Mouse (Mus musculus): Measurements from ENCODE around the gene Cnga3.

The Cnga3 gene

GRCm38 (mm10) chr1:37214144-37214543, at the start of gene Cnga3:
Cnga3 (plus strand) TSS chr1:37214434.
- in situ Hi-C loops (cut with MboI, MseI), result no loop called here

DNA sequence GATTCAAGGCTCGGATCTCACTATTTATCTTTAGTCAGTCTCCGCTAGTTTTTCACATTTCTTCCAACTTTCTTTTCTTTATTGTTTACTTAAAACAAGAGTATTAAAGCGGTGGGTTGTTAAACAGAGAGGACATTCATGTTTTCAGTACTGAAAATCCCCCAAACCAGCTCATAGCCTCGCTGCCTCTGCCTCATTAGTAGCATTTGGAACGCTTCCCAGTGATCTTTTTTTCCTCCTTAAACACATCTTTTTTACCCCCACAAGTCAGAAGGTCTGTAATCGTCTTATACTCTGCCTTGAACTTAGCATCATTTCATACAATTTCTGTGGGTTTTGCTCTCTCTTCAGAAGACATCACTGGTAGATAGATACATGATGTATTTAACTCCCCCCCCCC, 48.2 kb upstream of the Cnga3 start:
- in situ Hi-C loops (cut with MboI, MseI), result no loop called here

DNA sequence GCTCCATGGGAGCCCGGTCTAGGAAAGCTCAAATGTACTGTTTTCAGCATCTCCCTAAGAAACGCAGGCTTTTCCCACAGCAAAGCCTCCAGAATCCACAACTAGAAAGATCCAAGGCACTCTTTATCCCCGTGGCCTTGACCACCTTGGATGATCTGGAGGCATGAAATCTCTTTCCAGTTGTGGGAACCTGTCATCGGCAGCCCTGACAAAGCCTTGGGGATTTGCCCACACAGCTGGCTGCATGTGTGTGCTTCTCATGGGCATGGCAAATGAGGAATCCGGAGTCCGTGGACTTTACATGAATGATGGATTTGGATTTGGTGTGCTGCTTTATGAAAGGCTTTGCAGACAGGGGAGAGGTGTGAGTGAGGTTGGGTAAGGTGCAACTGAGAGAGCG, 46.3 kb upstream of the Cnga3 start:
- in situ Hi-C loops (cut with MboI, MseI), result no loop called here

- in situ Hi-C loops (cut with MboI, MseI), result no loop called here
Measured at GRCm38 (mm10) chr1:37177874-37178273, 36.4 kb upstream of the Cnga3 start.

DNA sequence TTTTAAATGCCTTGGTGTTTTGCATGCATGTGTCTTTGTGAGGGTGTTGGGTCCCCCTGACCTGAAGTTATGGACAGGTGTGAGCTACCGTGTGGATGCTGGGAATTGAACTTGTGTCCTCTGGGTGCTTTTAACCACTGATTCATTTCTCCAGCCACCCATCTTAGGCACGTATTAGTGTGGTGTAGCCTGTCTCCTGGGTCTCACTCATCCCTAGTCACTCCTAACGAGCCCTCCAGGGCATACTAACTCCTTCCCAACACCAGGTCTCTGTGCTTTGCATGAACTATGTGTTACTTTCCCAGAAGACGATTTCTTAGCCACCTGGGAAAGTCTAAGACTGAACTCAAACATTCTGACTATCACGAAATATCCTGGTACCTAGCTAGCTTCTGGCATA, 34.4 kb upstream of the Cnga3 start:
- in situ Hi-C loops (cut with MboI, MseI), result no loop called here

DNA sequence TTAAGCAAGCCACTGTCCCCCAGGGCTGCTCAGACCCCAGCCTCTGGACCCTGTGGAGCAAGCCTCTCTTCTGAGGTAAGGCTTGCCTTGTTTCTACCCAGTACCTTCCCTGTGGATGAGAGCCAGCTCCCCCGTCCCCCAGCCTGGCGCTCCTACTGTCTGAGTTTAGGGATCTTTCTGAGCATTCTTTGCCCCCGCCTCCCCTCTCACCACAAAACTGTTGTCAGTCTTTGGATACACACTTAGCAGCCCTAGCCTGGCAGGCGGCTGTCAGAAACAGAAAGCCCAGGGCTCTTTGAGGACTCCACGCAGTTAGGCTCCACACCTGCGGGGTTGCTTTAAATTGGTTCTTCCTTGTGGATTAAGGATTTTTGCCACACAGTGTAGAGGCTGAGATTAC, 27.2 kb upstream of the Cnga3 start:
- in situ Hi-C loops (cut with MboI, MseI), result no loop called here

DNA sequence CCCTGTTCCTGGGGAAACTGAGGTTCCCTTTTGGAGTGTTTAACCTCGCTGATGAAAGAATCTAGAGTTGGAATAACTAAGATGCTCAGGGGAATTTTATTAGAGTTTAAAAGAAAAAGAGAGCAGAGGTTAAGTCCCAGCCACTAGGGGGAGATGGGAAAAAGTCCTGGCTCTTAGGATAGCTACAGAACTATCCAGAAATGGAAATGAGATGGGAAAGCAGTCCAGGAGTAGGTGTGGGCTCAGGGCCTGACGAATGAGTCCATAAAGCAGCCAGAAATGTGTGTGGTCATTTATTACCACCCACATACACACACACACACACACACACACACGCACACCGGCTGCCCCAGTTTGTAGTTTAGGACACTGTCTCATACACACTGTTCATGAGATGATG, 19.6 kb upstream of the Cnga3 start:
- in situ Hi-C loops (cut with MboI, MseI), result no loop called here

DNA sequence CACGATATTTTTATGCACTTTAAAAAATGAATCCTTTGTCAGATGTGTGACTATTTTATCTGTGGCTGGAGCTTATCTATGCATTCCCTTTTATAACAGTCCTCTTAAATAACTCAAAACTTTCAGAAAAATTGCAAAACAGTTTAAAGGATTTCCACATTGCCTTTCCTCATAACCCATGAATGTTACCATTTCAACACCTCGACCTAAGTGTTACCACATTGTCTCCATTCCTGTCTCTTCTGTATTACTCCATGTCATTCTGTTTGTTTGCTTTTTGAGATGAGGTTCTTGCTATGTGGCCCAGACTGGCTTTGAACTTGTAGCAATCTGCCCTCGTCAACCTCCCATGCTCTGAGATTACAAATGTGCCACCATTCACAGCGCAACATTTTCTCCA, 12.8 kb upstream of the Cnga3 start:
- in situ Hi-C loops (cut with MboI, MseI), result no loop called here

- in situ Hi-C loops (cut with MboI, MseI), result no loop called here
Measured at GRCm38 (mm10) chr1:37207743-37208142, 6.5 kb upstream of the Cnga3 start.

DNA sequence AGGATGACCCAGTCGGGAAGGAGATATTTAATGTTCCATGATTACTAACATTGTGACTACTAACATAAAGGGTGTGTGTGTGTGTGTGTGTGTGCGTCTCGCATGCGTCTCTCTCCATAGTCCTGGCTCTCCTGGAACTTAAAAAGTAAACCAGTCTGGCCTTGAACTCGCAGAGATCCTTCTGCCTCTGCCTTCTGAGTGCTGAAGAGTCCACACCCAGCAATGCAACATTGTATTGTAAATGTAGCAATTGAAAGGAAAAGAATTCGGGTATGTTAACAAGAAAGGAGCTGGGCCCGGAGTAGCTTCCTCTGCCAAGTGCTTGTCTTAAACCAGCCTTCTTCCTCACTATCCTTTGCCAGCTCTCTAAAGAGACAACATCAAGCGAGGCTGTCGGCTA, 1.9 kb upstream of the Cnga3 start:
- in situ Hi-C loops (cut with MboI, MseI), result no loop called here

- in situ Hi-C loops (cut with MboI, MseI), result no loop called here
Measured at GRCm38 (mm10) chr1:37218386-37218785, 4.2 kb downstream of the Cnga3 start.

- in situ Hi-C loops (cut with MboI, MseI), result no loop called here
Measured at GRCm38 (mm10) chr1:37219593-37219992, 5.4 kb downstream of the Cnga3 start.

GRCm38 (mm10) chr1:37220134-37220907, 6.1 kb downstream of the Cnga3 start:
- in situ Hi-C loops (cut with MboI, MseI), result no loop called here

- in situ Hi-C loops (cut with MboI, MseI), result no loop called here
Measured at GRCm38 (mm10) chr1:37222002-37222401, 7.8 kb downstream of the Cnga3 start.

- in situ Hi-C loops (cut with MboI, MseI), result no loop called here
Measured at GRCm38 (mm10) chr1:37230404-37230803, 16.2 kb downstream of the Cnga3 start.

DNA sequence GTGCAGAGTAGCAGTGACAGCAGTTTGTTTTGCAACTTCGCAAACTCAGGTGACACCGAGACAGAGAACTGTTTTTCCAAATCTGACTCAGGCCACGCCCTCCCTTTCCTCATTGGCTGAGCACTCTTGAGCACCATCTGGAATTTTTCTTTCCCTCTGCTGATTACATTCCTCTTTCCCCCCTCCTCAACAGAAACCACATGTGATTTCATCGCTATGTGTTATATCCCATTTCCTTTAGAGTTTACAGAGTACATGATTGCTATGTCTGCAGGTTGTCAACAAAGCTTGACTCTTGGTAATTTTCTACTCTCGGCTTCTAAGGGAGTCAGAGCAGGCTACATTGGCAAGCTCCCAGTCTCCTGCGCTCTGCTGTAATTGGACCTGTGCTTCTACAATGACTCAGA, 17.1 kb downstream of the Cnga3 start:
- in situ Hi-C loops (cut with MboI, MseI), result no loop called here

DNA sequence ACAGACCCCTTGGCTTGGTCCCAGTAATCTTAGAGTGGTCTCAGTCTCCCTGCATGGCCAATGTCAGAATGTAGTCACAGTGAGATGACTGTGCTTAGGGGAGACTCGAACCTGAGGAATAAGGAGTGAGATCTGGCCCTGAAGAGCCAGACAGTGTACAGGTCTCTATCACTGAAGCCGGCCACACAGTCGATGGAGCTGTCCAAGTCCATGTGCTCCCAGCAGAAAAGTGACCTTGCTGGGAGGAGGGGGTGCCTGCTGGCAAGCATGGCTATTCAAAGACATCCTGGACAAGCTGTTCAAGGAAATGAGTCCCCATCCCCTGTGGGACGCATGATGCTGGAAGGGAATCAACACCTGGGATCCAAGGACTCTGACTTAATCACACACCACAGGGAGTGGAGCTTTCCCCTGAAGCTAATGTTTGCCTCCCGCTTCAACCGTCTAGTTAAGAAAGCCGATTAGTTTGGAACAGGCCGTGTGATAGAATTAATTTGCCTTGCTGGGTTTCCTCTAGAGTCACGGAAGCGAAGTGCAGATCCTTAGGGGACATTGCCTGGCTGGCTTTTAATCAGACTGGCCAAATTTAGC, 24.9 kb downstream of the Cnga3 start:
- in situ Hi-C loops (cut with MboI, MseI), result no loop called here

- in situ Hi-C loops (cut with MboI, MseI), result no loop called here
Measured at GRCm38 (mm10) chr1:37242253-37242652, 28.0 kb downstream of the Cnga3 start.

GRCm38 (mm10) chr1:37246476-37246875, 32.2 kb downstream of the Cnga3 start:
- in situ Hi-C loops (cut with MboI, MseI), result no loop called here

DNA sequence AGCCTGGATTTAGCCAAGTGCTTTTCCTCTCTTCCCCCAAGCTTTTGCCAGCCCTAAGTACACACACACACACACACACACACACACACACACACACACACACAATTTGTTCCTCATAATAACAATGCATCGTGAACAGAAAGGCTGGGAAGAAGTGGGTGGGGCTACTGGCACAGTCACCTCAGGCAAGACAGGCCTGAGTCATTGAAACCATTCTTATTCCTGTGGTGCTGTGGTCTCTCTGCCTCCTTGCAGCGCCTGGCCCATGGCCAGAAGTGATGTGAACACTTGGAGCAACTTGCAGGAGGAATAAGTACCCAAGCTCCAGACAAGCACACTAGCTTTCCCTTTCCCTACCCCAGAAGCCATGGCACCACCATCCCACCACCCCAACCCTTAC, 34.2 kb downstream of the Cnga3 start:
- in situ Hi-C loops (cut with MboI, MseI), result no loop called here

GRCm38 (mm10) chr1:37250643-37251310, 36.5 kb downstream of the Cnga3 start:
- in situ Hi-C loops (cut with MboI, MseI), result no loop called here

DNA sequence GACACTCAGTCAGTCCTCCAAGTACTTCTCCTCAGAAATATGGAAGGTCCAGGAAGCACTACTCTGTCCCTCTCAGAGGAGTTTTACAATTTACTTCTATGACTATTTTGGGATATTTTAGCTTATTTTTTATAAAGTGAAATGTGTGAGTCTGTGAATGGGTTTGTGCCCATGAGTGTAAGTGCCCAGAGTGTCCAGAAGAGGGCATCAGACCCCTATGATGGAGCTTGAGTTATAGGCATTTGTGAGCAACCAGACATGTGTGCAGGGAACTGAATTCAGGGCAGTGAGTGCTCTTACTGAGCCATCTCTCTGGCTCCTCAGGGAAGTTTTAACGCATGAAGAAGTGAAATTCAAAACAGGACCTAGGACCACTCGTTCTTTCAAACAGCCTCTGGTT, 44.2 kb downstream of the Cnga3 start:
- in situ Hi-C loops (cut with MboI, MseI), result no loop called here

GRCm38 (mm10) chr1:37272464-37272863, 58.2 kb downstream of the Cnga3 start:
- in situ Hi-C loops (cut with MboI, MseI), result loop anchor here (5.0 kb wide), 1 partner anchor 130 kb away; no protein-coding TSS in a partner anchor
